Mouse (Mus musculus): Measurements from ENCODE around the gene Tedc2. TPM values are rescaled to one million over a fixed set of nuclear protein-coding genes. Genes with fewer than 3 reads are reported as not detected.

Tedc2 gene
- total and polyA plus RNA-seq, 3 experiments: 2.0 to 3.8 (median 2.0) TPM

- Histone ChIP-seq H3K4me1 (ENCODE audit: control insufficient read depth, insufficient read depth, low read length) (no peaks in the 10 kb centered on the region), H3K9ac (ENCODE audit: low read depth, low read length) (no peak overlapping the region), H3K79me2 (replicated peaks; ENCODE audit: control insufficient read depth, insufficient read depth, low read length) (no peaks in the 10 kb centered on the region), H3K27ac (no peak overlapping the region), H3K36me3 (ENCODE audit: control insufficient read depth, insufficient read depth, low read length) (no peaks in the 10 kb centered on the region), H3K4me3 (no peak overlapping the region), H3K27me3 (ENCODE audit: control insufficient read depth, insufficient read depth, low read length) (no peaks in the 10 kb centered on the region)
- 68% methylated on average over 7 of the region's 7 CpGs for WGBS
- DNase-seq: peak; percentile 31 to 58
- intact Hi-C loops (cut with DNase I): loop anchor here (10.0 kb wide), 1 partner anchor 68 kb away; no protein-coding TSS in a partner anchor
- TF ChIP-seq EP300 (IDR thresholded peaks at IDR 0.05; ENCODE audit: insufficient read depth, low read depth, low read length): peak; percentile 57; the same call in 1 of the 2 replicates
- peak; percentile 59 for TF ChIP-seq CTCF (IDR thresholded peaks at IDR 0.05)
- TF ChIP-seq POLR2A (IDR thresholded peaks at IDR 0.05; ENCODE audit: insufficient read depth, low read depth, low read length): no peak
These were observed 16.3 kb upstream of the Tedc2 start for GRCm38 (mm10) chr17:24236921-24237320.

DNA sequence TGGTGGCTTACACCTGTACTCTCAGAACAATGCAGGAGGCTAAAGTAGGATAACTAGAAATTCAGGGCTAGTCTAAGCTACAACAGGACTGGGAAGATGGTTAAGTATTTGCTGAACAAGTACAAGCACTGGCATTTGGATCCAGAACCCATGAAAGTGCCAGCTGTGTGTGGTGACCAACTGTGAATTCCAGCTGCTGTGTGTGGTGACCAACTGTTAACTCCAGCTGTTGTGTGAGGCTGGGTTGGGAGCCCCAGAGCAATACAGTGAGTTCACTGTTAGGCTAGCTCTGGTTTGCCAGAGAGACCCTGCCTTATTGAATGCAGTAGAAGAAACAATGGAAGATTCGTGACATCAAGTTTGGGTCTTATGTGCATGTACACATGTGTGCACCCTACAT is 15.8 kb upstream of the Tedc2 start:
- no peak overlapping the region for H3K9ac ChIP-seq (ENCODE audit: low read depth, low read length)
- WGBS: 100% methylated on average over 1 of the region's 1 CpGs
- H3K4me3 ChIP-seq: no peak overlapping the region
- no peaks in the 10 kb centered on the region for H3K4me1 ChIP-seq (ENCODE audit: control insufficient read depth, insufficient read depth, low read length)
- H3K79me2 ChIP-seq (replicated peaks; ENCODE audit: control insufficient read depth, insufficient read depth, low read length): no peaks in the 10 kb centered on the region
- H3K27ac ChIP-seq: no peak overlapping the region
- H3K36me3 ChIP-seq (ENCODE audit: control insufficient read depth, insufficient read depth, low read length): no peaks in the 10 kb centered on the region
- no peak for TF ChIP-seq POLR2A (IDR thresholded peaks at IDR 0.05; ENCODE audit: insufficient read depth, low read depth, low read length)
- no peak for DNase-seq
- no peaks in the 10 kb centered on the region for H3K27me3 ChIP-seq (ENCODE audit: control insufficient read depth, insufficient read depth, low read length)
- intact Hi-C loops (cut with DNase I): loop anchor here (10.0 kb wide), 1 partner anchor 68 kb away; no protein-coding TSS in a partner anchor

GRCm38 (mm10) chr17:24227941-24228340 is 7.3 kb upstream of the Tedc2 start:
- Histone ChIP-seq H3K4me3 (no peak overlapping the region), H3K4me1 (ENCODE audit: control insufficient read depth, insufficient read depth, low read length) (no peaks in the 10 kb centered on the region), H3K27ac (no peak overlapping the region), H3K9ac (ENCODE audit: low read depth, low read length) (no peak overlapping the region), H3K27me3 (ENCODE audit: control insufficient read depth, insufficient read depth, low read length) (no peaks in the 10 kb centered on the region), H3K36me3 (ENCODE audit: control insufficient read depth, insufficient read depth, low read length) (no peaks in the 10 kb centered on the region), H3K79me2 (replicated peaks; ENCODE audit: control insufficient read depth, insufficient read depth, low read length) (no peaks in the 10 kb centered on the region)
- intact Hi-C loops (cut with DNase I): no loop called here
- no peak for DNase-seq
- TF ChIP-seq POLR2A (IDR thresholded peaks at IDR 0.05; ENCODE audit: insufficient read depth, low read depth, low read length) (no peak), CTCF (IDR thresholded peaks at IDR 0.05) (no peak), EP300 (IDR thresholded peaks at IDR 0.05; ENCODE audit: insufficient read depth, low read depth, low read length) (no peak)
- WGBS: 88% methylated on average over 7 of the region's 7 CpGs

DNA sequence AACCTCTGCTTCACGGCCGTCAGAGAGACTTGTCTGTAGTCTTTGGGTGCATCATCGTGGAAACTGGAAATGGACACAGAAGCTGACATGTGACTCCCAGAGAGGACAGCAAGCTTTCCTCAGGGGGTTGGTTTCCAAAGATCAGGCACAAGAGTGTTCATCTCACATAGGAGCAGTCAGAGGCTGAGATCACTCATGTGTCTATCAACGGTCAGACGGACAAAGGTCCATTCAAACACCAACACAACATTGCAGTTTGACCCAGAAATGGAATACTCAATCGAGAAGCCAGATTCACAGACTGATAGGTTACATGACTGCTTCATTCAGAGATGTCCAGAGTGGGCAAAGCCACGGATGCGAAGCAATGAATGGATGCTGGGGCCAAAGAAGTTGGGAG is 6.1 kb upstream of the Tedc2 start:
- TF ChIP-seq CTCF (IDR thresholded peaks at IDR 0.05): no peak
- no peak for TF ChIP-seq POLR2A (IDR thresholded peaks at IDR 0.05; ENCODE audit: insufficient read depth, low read depth, low read length)
- TF ChIP-seq EP300 (IDR thresholded peaks at IDR 0.05; ENCODE audit: insufficient read depth, low read depth, low read length): no peak
- Histone ChIP-seq H3K79me2 (replicated peaks; ENCODE audit: control insufficient read depth, insufficient read depth, low read length) (no peaks in the 10 kb centered on the region), H3K4me1 (ENCODE audit: control insufficient read depth, insufficient read depth, low read length) (no peaks in the 10 kb centered on the region), H3K9ac (ENCODE audit: low read depth, low read length) (no peak overlapping the region), H3K27me3 (ENCODE audit: control insufficient read depth, insufficient read depth, low read length) (no peaks in the 10 kb centered on the region), H3K27ac (no peak overlapping the region), H3K4me3 (no peak overlapping the region), H3K36me3 (ENCODE audit: control insufficient read depth, insufficient read depth, low read length) (no peaks in the 10 kb centered on the region)
- 88% methylated on average over 8 of the region's 8 CpGs for WGBS
- DNase-seq: no peak
- intact Hi-C loops (cut with DNase I): no loop called here

- H3K27me3 ChIP-seq (ENCODE audit: control insufficient read depth, insufficient read depth, low read length): no peaks in the 10 kb centered on the region
- no peaks in the 10 kb centered on the region for H3K79me2 ChIP-seq (replicated peaks; ENCODE audit: control insufficient read depth, insufficient read depth, low read length)
- 89% methylated on average over 5 of the region's 5 CpGs for WGBS
- DNase-seq: no peak
- peaks cover 4% of the 10 kb centered on the region for H3K4me1 ChIP-seq (ENCODE audit: control insufficient read depth, insufficient read depth, low read length)
- no peak overlapping the region for H3K9ac ChIP-seq (ENCODE audit: low read depth, low read length)
- TF ChIP-seq POLR2A (IDR thresholded peaks at IDR 0.05; ENCODE audit: insufficient read depth, low read depth, low read length) (no peak), CTCF (IDR thresholded peaks at IDR 0.05) (no peak), EP300 (IDR thresholded peaks at IDR 0.05; ENCODE audit: insufficient read depth, low read depth, low read length) (no peak)
- H3K36me3 ChIP-seq (ENCODE audit: control insufficient read depth, insufficient read depth, low read length): no peaks in the 10 kb centered on the region
- intact Hi-C loops (cut with DNase I): no loop called here
- H3K4me3 ChIP-seq: no peak overlapping the region
- H3K27ac ChIP-seq: no peak overlapping the region
These were observed 5.2 kb upstream of the Tedc2 start for GRCm38 (mm10) chr17:24225851-24226250.

DNA sequence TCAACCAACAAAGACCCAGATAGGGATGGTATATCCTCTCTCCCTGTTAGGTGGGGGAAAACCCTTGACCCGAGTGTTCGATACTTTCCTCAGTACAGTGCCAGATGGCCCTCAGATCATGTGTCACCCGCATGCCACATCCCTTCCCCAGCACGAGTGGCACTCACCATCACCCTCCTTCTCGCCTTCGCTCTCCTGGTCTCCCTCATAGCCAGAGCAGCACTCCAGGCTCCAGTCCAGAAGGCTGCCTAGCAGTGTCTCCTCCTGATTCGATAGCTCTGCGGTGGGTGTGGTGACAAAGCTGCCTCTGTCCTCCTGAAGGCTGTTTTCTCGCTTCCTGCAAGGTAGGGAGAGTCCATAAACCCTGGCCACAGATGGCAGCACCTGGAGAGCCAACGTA is 4.1 kb upstream of the Tedc2 start:
- Histone ChIP-seq H3K27me3 (ENCODE audit: control insufficient read depth, insufficient read depth, low read length) (no peaks in the 10 kb centered on the region), H3K79me2 (replicated peaks; ENCODE audit: control insufficient read depth, insufficient read depth, low read length) (no peaks in the 10 kb centered on the region), H3K4me3 (no peak overlapping the region), H3K36me3 (ENCODE audit: control insufficient read depth, insufficient read depth, low read length) (no peaks in the 10 kb centered on the region), H3K27ac (no peak overlapping the region), H3K9ac (ENCODE audit: low read depth, low read length) (no peak overlapping the region), H3K4me1 (ENCODE audit: control insufficient read depth, insufficient read depth, low read length) (peaks cover 4% of the 10 kb centered on the region)
- intact Hi-C loops (cut with DNase I): no loop called here
- DNase-seq: no peak
- 93% methylated on average over 10 of the region's 10 CpGs for WGBS
- TF ChIP-seq POLR2A (IDR thresholded peaks at IDR 0.05; ENCODE audit: insufficient read depth, low read depth, low read length) (no peak), EP300 (IDR thresholded peaks at IDR 0.05; ENCODE audit: insufficient read depth, low read depth, low read length) (no peak), CTCF (IDR thresholded peaks at IDR 0.05) (no peak)
